Mouse (Mus musculus) stomach, postnatal 0 days (tissue): Measurements from ENCODE around the gene Babam2. TPM values are rescaled to one million over a fixed set of nuclear protein-coding genes. Genes with fewer than 3 reads are reported as not detected.

Experiments used
- ATAC-seq: fragments of 200-750 bp; cut with Nextera tagmentation; 2 replicates; pipeline ENCODE4 v1.8.0; 2017; ENCODE audit not compliant: low FRiP score, low TSS enrichment
- DNase-seq: peaks from one replicate; pipeline ENCODE4 v3.0.0-alpha.2; 2016; ENCODE audit warnings: low spot score
- H3K27ac ChIP-seq: fragments of 300-500 bp; sonication (generic); replicated peaks from 2 replicates; pipeline ENCODE4 v1.5.1; 2014; ENCODE audit warnings: mild to moderate bottlenecking, control low read depth
- H3K27me3 ChIP-seq: fragments of 300-500 bp; sonication (generic); 2 replicates; pipeline ENCODE4 v1.6.1; 2014; ENCODE audit warnings: low read length; ENCODE audit not compliant: control insufficient read depth, insufficient read depth
- H3K36me3 ChIP-seq: fragments of 300-500 bp; sonication (generic); 2 replicates; pipeline ENCODE4 v1.6.1; 2014; ENCODE audit warnings: low read length, mixed read lengths; ENCODE audit not compliant: control insufficient read depth, insufficient read depth
- H3K4me1 ChIP-seq: fragments of 300-500 bp; sonication (generic); replicated peaks from 2 replicates; pipeline ENCODE4 v1.6.1; 2014; ENCODE audit warnings: antibody characterized with exemption; ENCODE audit not compliant: control insufficient read depth, insufficient read depth
- H3K4me2 ChIP-seq: fragments of 300-500 bp; sonication (generic); replicated peaks from 2 replicates; pipeline ENCODE4 v1.6.1; 2014; ENCODE audit warnings: low read depth, mild to moderate bottlenecking, control low read depth, moderate library complexity
- H3K4me3 ChIP-seq: fragments of 300-500 bp; sonication (generic); 2 replicates; pipeline ENCODE4 v1.5.1; 2014; ENCODE audit warnings: low read depth, low read length, control low read depth
- H3K9ac ChIP-seq: fragments of 300-500 bp; sonication (generic); 2 replicates; pipeline ENCODE4 v1.6.1; 2014; ENCODE audit warnings: mild to moderate bottlenecking, low read length, control low read depth, mixed read lengths
- H3K9me3 ChIP-seq: fragments of 300-500 bp; sonication (generic); 2 replicates; pipeline ENCODE4 v1.6.1; 2016; ENCODE audit warnings: low read length; ENCODE audit not compliant: control insufficient read depth
- CTCF ChIP-seq: IDR thresholded peaks from 2 replicates; pipeline ENCODE4 v1.5.1; 2016; ENCODE audit warnings: antibody characterized with exemption, low read depth, mild to moderate bottlenecking, moderate library complexity
- EP300 ChIP-seq: optimal IDR thresholded peaks from 2 replicates; pipeline ENCODE3; 2016; ENCODE audit warnings: antibody characterized with exemption
- WGBS: fragments of 180-500 bp; shearing (Covaris S2); extraction: QIAGEN DNeasy Blood & Tissue Kit; methylation state at CpG from one replicate; pipeline ENCODE4 v1.1.7; 2014; 5-methylcytosine and 5-hydroxymethylcytosine counted together
- polyA plus RNA-seq: library from polyadenylated mRNA; unstranded; fragments of >200 nt; fragmentation: Nextera tagmentation; extraction: Ambion mirVana; gene quantifications from 2 replicates; pipeline ENCODE4 v1.2.1, GENCODE M21; 2015

Gene Babam2
- polyA plus RNA-seq, 1 experiment from 2014 or later: 44.9 TPM

DNA sequence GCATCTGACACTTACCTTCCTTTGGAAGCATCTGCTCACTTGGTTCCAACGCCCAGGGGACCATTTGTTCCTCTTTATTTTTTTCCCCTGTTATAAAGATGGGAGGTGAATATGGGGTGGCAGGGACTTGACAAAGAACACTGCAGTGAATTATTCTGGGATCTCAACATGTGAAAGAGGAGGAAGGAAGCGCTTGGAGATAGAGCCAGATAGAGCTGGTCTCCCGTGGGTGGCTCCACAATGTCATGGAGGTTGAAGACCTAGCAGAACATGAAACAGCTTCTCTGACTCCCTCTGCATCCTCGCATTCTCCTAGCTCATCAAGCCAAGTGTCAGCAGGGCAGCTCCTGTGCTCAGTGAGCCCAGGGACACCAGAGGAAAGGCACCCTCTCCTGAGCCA lies 312.6 kb downstream of the Babam2 start:
- Histone ChIP-seq H3K27ac (no peak overlapping the region), H3K4me2 (no peak overlapping the region), H3K4me3 (no peak overlapping the region), H3K9ac (no peak overlapping the region), H3K9me3 (no peaks in the 10 kb centered on the region), H3K27me3 (no peaks in the 10 kb centered on the region), H3K36me3 (no peaks in the 10 kb centered on the region), H3K4me1 (no peaks in the 10 kb centered on the region)
- no peak for TF ChIP-seq EP300
- 86% methylated on average over 4 of the region's 4 CpGs for WGBS
- DNase-seq: no peak
- ATAC-seq: no peak

- Histone ChIP-seq H3K4me2 (no peak overlapping the region), H3K27ac (no peak overlapping the region), H3K4me1 (no peaks in the 10 kb centered on the region), H3K27me3 (no peaks in the 10 kb centered on the region), H3K36me3 (no peaks in the 10 kb centered on the region), H3K4me3 (no peak overlapping the region), H3K9me3 (no peaks in the 10 kb centered on the region), H3K9ac (no peak overlapping the region)
- ATAC-seq (no peak), DNase-seq (no peak)
- TF ChIP-seq EP300 (no peak), CTCF (no peak)
- 82% methylated on average over 2 of the region's 2 CpGs for WGBS
Observed at GRCm38 (mm10) chr5:32013053-32013452, 315.6 kb downstream of the Babam2 start.

GRCm38 (mm10) chr5:32014786-32015185 lies 317.3 kb downstream of the Babam2 start:
- ATAC-seq (no peak), DNase-seq (no peak)
- TF ChIP-seq EP300 (no peak), CTCF (no peak)
- 88% methylated on average over 7 of the region's 7 CpGs for WGBS
- H3K9me3 ChIP-seq: no peaks in the 10 kb centered on the region
- H3K36me3 ChIP-seq: no peaks in the 10 kb centered on the region
- H3K9ac ChIP-seq: no peak overlapping the region
- no peaks in the 10 kb centered on the region for H3K4me1 ChIP-seq
- H3K27ac ChIP-seq: no peak overlapping the region
- H3K27me3 ChIP-seq: no peaks in the 10 kb centered on the region
- no peak overlapping the region for H3K4me2 ChIP-seq
- no peak overlapping the region for H3K4me3 ChIP-seq

GRCm38 (mm10) chr5:32015949-32016478 lies 318.5 kb downstream of the Babam2 start:
- no peak overlapping the region for H3K9ac ChIP-seq
- H3K9me3 ChIP-seq: no peaks in the 10 kb centered on the region
- H3K27ac ChIP-seq: no peak overlapping the region
- no peaks in the 10 kb centered on the region for H3K4me1 ChIP-seq
- no peak overlapping the region for H3K4me2 ChIP-seq
- no peak; the same call in 1 of the 2 replicates for ATAC-seq
- H3K4me3 ChIP-seq: no peak overlapping the region
- WGBS: 72% methylated on average over 9 of the region's 9 CpGs
- no peaks in the 10 kb centered on the region for H3K36me3 ChIP-seq
- H3K27me3 ChIP-seq: no peaks in the 10 kb centered on the region
- DNase-seq: no peak
- TF ChIP-seq EP300 (no peak), CTCF (no peak)

DNA sequence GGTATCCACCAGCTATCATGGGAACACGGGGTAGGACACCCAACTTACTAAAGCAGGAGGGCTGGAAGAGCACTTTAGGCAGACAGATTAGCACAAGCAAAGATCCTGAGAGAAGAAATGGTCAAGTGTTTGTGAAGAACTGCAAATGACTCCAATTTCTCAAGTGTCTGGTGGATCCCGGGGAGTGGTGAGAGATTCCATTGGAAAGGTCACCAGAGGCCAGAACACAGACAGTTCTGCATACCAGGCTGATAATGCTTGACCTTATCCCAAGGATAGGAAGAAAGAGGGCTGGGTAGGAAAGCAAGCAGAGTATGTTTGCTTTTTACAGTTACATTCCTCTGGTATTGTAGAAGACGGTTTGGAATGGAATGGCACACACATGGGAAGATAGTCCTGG lies 320.2 kb downstream of the Babam2 start:
- WGBS: 55% methylated on average over 3 of the region's 3 CpGs
- no peak overlapping the region for H3K27ac ChIP-seq
- no peaks in the 10 kb centered on the region for H3K4me1 ChIP-seq
- TF ChIP-seq EP300 (no peak), CTCF (no peak)
- no peaks in the 10 kb centered on the region for H3K36me3 ChIP-seq
- no peaks in the 10 kb centered on the region for H3K9me3 ChIP-seq
- ATAC-seq (no peak), DNase-seq (no peak)
- no peak overlapping the region for H3K4me3 ChIP-seq
- no peaks in the 10 kb centered on the region for H3K27me3 ChIP-seq
- H3K9ac ChIP-seq: no peak overlapping the region
- H3K4me2 ChIP-seq: no peak overlapping the region

DNA sequence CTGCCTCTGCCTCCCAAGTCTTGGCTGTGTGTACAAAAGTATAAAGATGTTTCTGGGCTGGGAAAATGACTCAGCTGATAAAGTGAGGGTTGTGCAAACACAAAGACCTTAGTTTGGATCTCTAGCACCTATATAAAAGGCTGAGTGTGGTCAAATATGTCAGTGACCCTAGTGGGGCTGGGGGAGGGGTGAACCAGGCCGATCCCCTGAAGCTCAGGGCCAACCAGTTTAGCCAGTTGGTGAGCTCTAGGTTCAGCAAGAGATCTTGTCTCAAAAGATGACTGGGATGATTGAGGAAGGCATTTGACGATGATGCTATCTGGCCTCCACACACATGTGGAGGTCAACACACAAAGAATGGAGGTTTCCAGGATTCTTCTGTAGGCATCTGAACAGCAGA lies 320.8 kb downstream of the Babam2 start:
- DNase-seq (no peak), ATAC-seq (no peak)
- WGBS: 66% methylated on average over 2 of the region's 2 CpGs
- no peaks in the 10 kb centered on the region for H3K4me1 ChIP-seq
- no peaks in the 10 kb centered on the region for H3K27me3 ChIP-seq
- H3K4me2 ChIP-seq: no peak overlapping the region
- H3K9ac ChIP-seq: no peak overlapping the region
- H3K36me3 ChIP-seq: no peaks in the 10 kb centered on the region
- H3K27ac ChIP-seq: no peak overlapping the region
- H3K4me3 ChIP-seq: no peak overlapping the region
- TF ChIP-seq EP300 (no peak), CTCF (no peak)
- H3K9me3 ChIP-seq: no peaks in the 10 kb centered on the region
